In genomic region chr10:74935016-74935415, GRCm38 (mm10) we compare ENCODE assay signal across 9 mouse cellular contexts. TPM values are rescaled to one million over a fixed set of nuclear protein-coding genes. Genes with fewer than 3 reads are reported as not detected.
DNase-seq lines count a peak whose midpoint lies in the region; ATAC-seq lines count a peak whose summit lies in the region.
"Had no signal": no experiment of that assay in that cellular context is flagged by ENCODE, and none has a peak within 500 bp of the region (broad histone marks: within the 10 kb centered on the region; RNA-seq: fewer than 3 reads in every experiment).

No protein-coding gene starts in this region.

- peak; percentile 22 for DNase-seq in hindbrain, embryonic 10.5 days (ENCODE audit: low spot score)
- no peak for DNase-seq in hindbrain, embryonic 14.5 days (ENCODE audit: low spot score)
- DNase-seq in thymus, postnatal 4 days = peak; percentile 55
- no peak for DNase-seq in thymus, postnatal 10 days (ENCODE audit: low spot score in 2 of 2)
- DNase-seq in testis, postnatal 10 days (ENCODE audit: low spot score) = peak; percentile 70
- no peak for DNase-seq in urinary bladder, postnatal 14 days (ENCODE audit: low spot score)
- no peak for DNase-seq in adipocyte (ENCODE audit: low spot score)

- no peaks in the 10 kb centered on the region for H3K27me3 ChIP-seq in hindbrain, embryonic 10.5 days (ENCODE audit: insufficient read depth, poor library complexity, severe bottlenecking)
- no peaks in the 10 kb centered on the region for H3K27me3 ChIP-seq in hindbrain, embryonic 14.5 days (ENCODE audit: control insufficient read depth, insufficient read depth, low read length)
- no peaks in the 10 kb centered on the region for H3K27me3 ChIP-seq in kidney, embryonic 16.5 days (ENCODE audit: insufficient read depth, low read length)

- no peak overlapping the region for H3K4me2 ChIP-seq in hindbrain, embryonic 14.5 days (replicated peaks)
- no peak overlapping the region for H3K4me2 ChIP-seq in kidney, embryonic 16.5 days (replicated peaks; ENCODE audit: low read depth, low read length)

- no peaks in the 10 kb centered on the region for H3K36me3 ChIP-seq in hindbrain, embryonic 10.5 days
- no peaks in the 10 kb centered on the region for H3K36me3 ChIP-seq in hindbrain, embryonic 14.5 days (replicated peaks; ENCODE audit: control insufficient read depth, insufficient read depth)
- H3K36me3 ChIP-seq in kidney, embryonic 16.5 days (ENCODE audit: insufficient read depth, low read length) = no peaks in the 10 kb centered on the region

- no peaks in the 10 kb centered on the region for H3K4me1 ChIP-seq in hindbrain, embryonic 10.5 days (replicated peaks)
- no peaks in the 10 kb centered on the region for H3K4me1 ChIP-seq in hindbrain, embryonic 14.5 days (replicated peaks; ENCODE audit: control insufficient read depth, insufficient read depth, low read length)
- no peaks in the 10 kb centered on the region for H3K4me1 ChIP-seq in kidney, embryonic 16.5 days (ENCODE audit: insufficient read depth, low read length)

- no peak overlapping the region for H3K27ac ChIP-seq in hindbrain, embryonic 10.5 days
- H3K27ac ChIP-seq in hindbrain, embryonic 14.5 days = no peak overlapping the region
- no peak overlapping the region for H3K27ac ChIP-seq in kidney, embryonic 16.5 days (ENCODE audit: low read length)

- ATAC-seq in hindbrain, embryonic 14.5 days (ENCODE audit: low FRiP score) = no peak
- 0 out of 2 replicates have a peak, but pooled peaks have one; percentile 10 for ATAC-seq in kidney, embryonic 16.5 days (ENCODE audit: low FRiP score, low TSS enrichment)

- H3K4me3 ChIP-seq in hindbrain, embryonic 10.5 days = no peak overlapping the region
- no peak overlapping the region for H3K4me3 ChIP-seq in hindbrain, embryonic 14.5 days (replicated peaks; ENCODE audit: low read length)
- no peak overlapping the region for H3K4me3 ChIP-seq in kidney, embryonic 16.5 days (ENCODE audit: low read length)
- H3K4me3 ChIP-seq: myocyte had no signal

- 34% methylated on average over 6 of the region's 6 CpGs for WGBS in hindbrain, embryonic 10.5 days
- WGBS in hindbrain, embryonic 14.5 days = 32% methylated on average over 6 of the region's 6 CpGs
- WGBS in kidney, embryonic 16.5 days = 24% methylated on average over 6 of the region's 6 CpGs

- H3K9ac ChIP-seq in hindbrain, embryonic 14.5 days = no peak overlapping the region
- no peak overlapping the region for H3K9ac ChIP-seq in kidney, embryonic 16.5 days (replicated peaks; ENCODE audit: low read length)

- H3K9me3 ChIP-seq in hindbrain, embryonic 10.5 days = no peaks in the 10 kb centered on the region
- H3K9me3 ChIP-seq in hindbrain, embryonic 14.5 days (ENCODE audit: control insufficient read depth, low read length) = no peaks in the 10 kb centered on the region
- H3K9me3 ChIP-seq in kidney, embryonic 16.5 days (ENCODE audit: low read length) = no peaks in the 10 kb centered on the region

RNA-seq across cellular contexts. Expression of gene Gnaz, which starts 32.0 kb away (rescaled TPM):
- polyA plus RNA-seq in hindbrain, embryonic 10.5 days (2016; fragmentation: Nextera tagmentation; extraction: Ambion mirVana) = 9.9 and 15.0 TPM in 2 replicates
- 66.8 and 77.7 TPM in 2 replicates for polyA plus RNA-seq in hindbrain, embryonic 14.5 days (2014; fragmentation: Nextera tagmentation; extraction: Ambion mirVana)
- 5.4 and 6.2 TPM in 2 replicates for polyA plus RNA-seq in kidney, embryonic 16.5 days (2015; fragmentation: Nextera tagmentation; extraction: Ambion mirVana)

Comparison
In these comparisons a context has a peak if more than half of its experiments do, and no peak if none do; other contexts are left out.
1. DNase-seq: peak in hindbrain, embryonic 10.5 days (single experiment), thymus, postnatal 4 days (single experiment) and testis, postnatal 10 days (single experiment); none in hindbrain, embryonic 14.5 days (single experiment), thymus, postnatal 10 days (0 of 2), urinary bladder, postnatal 14 days (single experiment) and adipocyte (single experiment).